Mouse (Mus musculus): ENCODE results near the gene Bdnf.

DNA sequence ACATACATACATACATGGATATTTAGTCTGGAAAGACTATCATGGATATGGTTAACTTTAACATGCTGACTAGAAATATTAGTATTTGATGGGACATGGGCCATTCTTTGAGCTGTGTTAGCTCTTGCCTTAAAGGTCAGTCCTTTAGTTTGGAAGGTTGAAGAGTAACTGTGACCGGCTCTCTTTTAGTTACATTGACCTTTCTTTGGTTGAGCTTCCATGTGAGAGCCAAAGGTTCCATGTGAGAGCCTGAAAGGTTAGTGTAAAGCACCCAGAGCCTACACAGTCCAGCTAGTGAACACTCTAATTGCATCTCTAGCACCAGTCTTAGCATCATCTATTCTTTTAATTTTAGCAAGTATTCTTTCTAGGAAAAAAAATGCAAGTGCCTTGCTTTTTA lies 54.7 kb downstream of the Bdnf start:
- no peak for TF ChIP-seq CTCF (IDR thresholded peaks at IDR 0.05; ENCODE audit: low read depth, low read length)
- TF ChIP-seq GATA1 (IDR thresholded peaks at IDR 0.05; ENCODE audit: borderline replicate concordance, low read length): no peak
